Mouse (Mus musculus) gastrocnemius, adult 2 months (tissue): ENCODE measurements around the gene Rpl28. TPM values are rescaled to one million over a fixed set of nuclear protein-coding genes. Genes with fewer than 3 reads are reported as not detected.
"Not testable (repeated sequence)": the region's sequence is repeated elsewhere in the genome, so short reads cannot be mapped to it uniquely, and the experiment has no call there.

ENCODE experiments used
- DNase-seq: peaks from one replicate; pipeline ENCODE4 v3.0.0; 2022
- H3K27ac ChIP-seq: fragments of 200-600 bp; 2 replicates; pipeline ENCODE4 v1.8.1; 2022; ENCODE audit warnings: mild to moderate bottlenecking
- H3K4me3 ChIP-seq: fragments of 200-600 bp; 2 replicates; pipeline ENCODE4 v1.8.1; 2022; ENCODE audit warnings: mild to moderate bottlenecking, moderate library complexity
- CTCF ChIP-seq: fragments of 200-600 bp; IDR thresholded peaks from 2 replicates; pipeline ENCODE4 v1.8.1; 2022; ENCODE audit warnings: antibody characterized with exemption, mild to moderate bottlenecking, moderate library complexity
- intact Hi-C: fragments of 180-260 bp; cut with DNase I; formaldehyde crosslinking; loops from one replicate; pipeline ENCODE4 v1.15.1; 2025
- total RNA-seq, 2 experiments: library from RNA; stranded (reverse); gene quantifications; 2 replicates each; pipeline ENCODE4 v1.2.3; 2021

Gene Rpl28
- total RNA-seq, 2 experiments from 2014 or later = 483 to 569 TPM

- intact Hi-C loops = loop anchor here (1.0 kb wide), 1 partner anchor 49 kb away; the partner anchor contains the start of gene Kmt5c
- H3K27ac ChIP-seq = peak within 1 kb of the TSS; percentile 88
- peak within 1 kb of the TSS; percentile 86 for H3K4me3 ChIP-seq
- TF ChIP-seq CTCF = no peak
- DNase-seq = peak; percentile 89
Measured at GRCm38 (mm10) chr7:4789436-4789935, 3.2 kb upstream of the Rpl28 start, which contains the start of gene Tmem238. Gene Tmem238 (minus strand): TSS chr7:4789656.

DNA sequence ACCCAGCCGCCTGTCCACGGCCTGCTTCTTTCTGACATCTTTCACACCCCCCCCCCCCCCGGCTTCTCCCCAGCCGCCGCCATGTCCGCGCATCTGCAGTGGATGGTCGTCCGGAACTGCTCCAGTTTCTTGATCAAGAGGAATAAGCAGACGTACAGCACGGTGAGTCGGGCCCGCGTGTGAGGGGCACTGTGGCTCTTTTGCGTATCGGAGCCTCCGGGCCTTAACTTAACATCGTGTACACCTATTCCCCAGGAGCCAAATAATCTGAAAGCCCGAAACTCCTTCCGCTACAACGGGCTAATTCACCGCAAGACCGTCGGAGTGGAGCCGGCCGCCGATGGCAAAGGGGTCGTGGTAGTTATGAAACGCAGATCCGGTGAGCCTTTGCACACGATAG, 574 bp downstream of the Rpl28 start:
- Histone ChIP-seq H3K4me3 (peak overlapping the region; percentile 97), H3K27ac (peak overlapping the region; percentile 96)
- not testable (repeated sequence) for DNase-seq
- intact Hi-C loops = loop anchor here (2.0 to 10.0 kb wide), 2 partner anchors 20 to 138 kb away; partner anchors contain the start of genes Ppp6r1 and Ube2s

DNA sequence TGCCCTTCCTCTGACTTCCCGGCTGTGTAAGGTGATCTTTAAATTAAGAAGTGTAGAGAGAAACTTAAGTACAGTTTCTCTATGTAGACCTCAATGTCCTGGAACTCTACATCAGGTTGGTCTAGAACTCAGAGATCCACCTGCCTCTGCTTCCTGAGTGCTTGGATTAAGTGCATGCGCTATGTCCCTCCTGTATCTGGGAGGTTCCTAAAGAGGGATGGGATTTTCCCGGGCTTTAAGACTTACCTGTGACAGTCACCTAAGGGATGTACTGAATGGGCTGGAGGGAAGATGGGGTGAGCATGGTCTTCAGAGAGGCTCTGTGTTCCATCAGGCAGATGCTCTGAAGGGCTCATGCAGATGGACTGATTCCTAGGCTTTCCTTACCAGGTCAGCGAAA, 1.0 kb downstream of the Rpl28 start:
- H3K27ac ChIP-seq = peak overlapping the region; percentile 96
- intact Hi-C loops = loop anchor here (2.0 to 10.0 kb wide), 2 partner anchors 19 to 139 kb away; partner anchors contain the start of genes Ppp6r1 and Ube2s
- no peak for TF ChIP-seq CTCF
- peak overlapping the region; percentile 97 for H3K4me3 ChIP-seq
- no peak for DNase-seq

- DNase-seq = no peak
- no peak for TF ChIP-seq CTCF
- intact Hi-C loops = loop anchor here (5.0 to 10.0 kb wide), 2 partner anchors 140 to 172 kb away; partner anchors contain the start of gene Ppp6r1
- Histone ChIP-seq H3K27ac (no peak overlapping the region), H3K4me3 (0 out of 2 replicates have a peak overlapping the region, but pooled peaks have one; percentile 5)
Measured at GRCm38 (mm10) chr7:4794631-4795168, 2.0 kb downstream of the Rpl28 start.

GRCm38 (mm10) chr7:4795767-4796433, 3.2 kb downstream of the Rpl28 start:
- peak; percentile 76 for TF ChIP-seq CTCF
- DNase-seq = no peak
- Histone ChIP-seq H3K27ac (peak overlapping the region; percentile 38; the same call in 1 of the 2 replicates), H3K4me3 (no peak overlapping the region)
- intact Hi-C loops = loop anchor here (5.0 to 10.0 kb wide), 2 partner anchors 141 to 174 kb away; partner anchors contain the start of gene Ppp6r1

DNA sequence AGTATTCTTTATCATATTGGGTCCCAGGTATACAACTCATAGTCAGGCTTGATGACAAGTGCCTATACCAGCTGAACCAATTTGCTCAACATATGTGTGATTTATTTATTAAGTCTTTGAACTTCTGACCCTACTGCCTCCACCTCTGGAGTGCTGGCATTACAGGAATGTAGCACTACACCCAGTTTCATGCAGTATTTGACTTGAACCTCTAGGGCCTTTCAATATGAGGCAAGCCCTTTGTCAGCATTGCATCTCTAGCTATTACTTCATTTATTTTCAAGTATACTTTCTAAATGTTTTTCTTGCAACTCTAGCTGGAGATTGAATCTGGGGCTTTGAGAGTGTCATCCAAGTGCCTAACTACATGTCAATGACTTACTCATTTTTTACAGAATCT, 9.6 kb downstream of the Rpl28 start:
- intact Hi-C loops = no loop called here
- TF ChIP-seq CTCF = no peak
- DNase-seq = no peak
- H3K4me3 ChIP-seq = no peak overlapping the region
- H3K27ac ChIP-seq = no peak overlapping the region

GRCm38 (mm10) chr7:4806716-4807115, 14.0 kb downstream of the Rpl28 start:
- DNase-seq = no peak
- H3K27ac ChIP-seq = no peak overlapping the region
- TF ChIP-seq CTCF = peak; percentile 65
- no peak overlapping the region for H3K4me3 ChIP-seq
- intact Hi-C loops = loop anchor here (2.0 kb wide), 1 partner anchor 250 kb away; no protein-coding TSS in a partner anchor

- Histone ChIP-seq H3K4me3 (peak overlapping the region; percentile 98), H3K27ac (peak overlapping the region; percentile 100)
- not testable (repeated sequence) for DNase-seq
- intact Hi-C loops = loop anchor here (5.0 kb wide), 2 partner anchors 106 to 131 kb away; partner anchors contain the start of gene Zfp628
Measured at GRCm38 (mm10) chr7:4811131-4811530, 18.5 kb downstream of the Rpl28 start.

DNA sequence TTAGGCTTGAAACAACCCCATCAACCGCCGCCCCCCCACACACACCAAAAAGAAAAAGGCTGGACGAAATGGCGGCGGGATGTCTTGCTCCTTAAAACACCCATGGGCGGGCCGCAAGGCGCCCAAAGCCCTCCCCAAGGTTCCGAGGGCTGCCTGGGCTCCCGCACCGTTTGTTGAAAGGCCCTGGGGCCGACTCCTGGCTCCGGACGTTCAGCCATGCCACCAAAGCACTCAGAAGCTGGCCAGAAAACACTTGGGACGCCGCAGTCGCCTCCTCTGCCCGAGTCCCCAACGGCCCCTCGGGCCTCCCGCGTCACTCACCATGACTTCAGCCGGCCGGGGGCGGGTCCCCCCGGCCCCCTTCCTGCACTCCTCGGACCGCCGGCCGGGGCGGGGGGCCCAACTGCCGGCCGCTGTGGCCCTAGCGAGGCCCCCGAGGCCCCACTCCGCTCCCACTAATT, 19.2 kb downstream of the Rpl28 start:
- Histone ChIP-seq H3K27ac (peak overlapping the region; percentile 100), H3K4me3 (peak overlapping the region; percentile 98)
- TF ChIP-seq CTCF = no peak
- DNase-seq = peak; percentile 62
- intact Hi-C loops = loop anchor here (2.0 to 5.0 kb wide), 3 partner anchors 19 to 130 kb away; partner anchors contain the start of genes Rpl28 and Zfp628

DNA sequence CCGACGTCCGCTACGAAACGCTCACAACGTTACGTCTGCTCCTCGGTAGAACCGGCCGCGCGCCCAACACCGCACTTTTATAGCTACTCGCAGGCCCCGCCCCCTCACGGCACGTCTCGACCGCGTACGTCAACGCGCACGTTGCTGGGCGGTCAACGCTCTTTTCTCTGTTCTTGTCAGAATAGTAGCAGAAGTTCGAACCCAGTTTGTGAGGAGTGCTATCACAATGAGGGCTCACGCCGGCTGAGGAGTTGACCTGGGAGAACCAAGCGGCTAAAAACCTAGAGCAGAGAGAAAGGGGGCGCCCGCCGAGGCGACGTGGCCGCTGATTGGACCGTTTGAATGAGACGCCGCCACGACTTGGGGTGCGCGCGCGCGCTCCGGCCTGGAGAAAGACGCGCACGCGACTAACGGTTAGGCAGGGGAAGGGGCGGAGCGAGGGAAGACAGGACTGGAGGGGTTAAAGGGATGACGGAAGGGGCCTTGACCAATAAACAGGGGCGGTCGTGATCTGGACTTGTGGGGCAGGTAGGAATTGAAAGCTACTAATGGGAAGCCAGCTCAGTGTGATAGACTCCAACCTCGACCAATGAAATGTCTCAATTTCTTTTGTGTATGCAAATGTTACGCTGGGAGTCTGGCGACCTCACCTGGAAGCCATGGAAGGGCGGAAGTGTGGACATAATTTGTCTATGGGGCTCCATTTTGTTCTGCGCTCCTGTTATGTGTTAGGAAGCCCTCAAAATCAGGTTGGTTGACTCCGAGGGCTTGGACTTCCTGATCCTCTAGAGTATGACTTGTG, 19.8 kb downstream of the Rpl28 start, which contains the start of gene Ube2s:
TSS of gene Ube2s (minus strand) at position 288 of the 802 bp plus-strand sequence.
- intact Hi-C loops = loop anchor here (2.0 to 5.0 kb wide), 3 partner anchors 20 to 130 kb away; partner anchors contain the start of genes Rpl28 and Zfp628
- no peak for TF ChIP-seq CTCF
- peak; percentile 99 for DNase-seq
- H3K27ac ChIP-seq = peak within 1 kb of the TSS; percentile 100
- peak within 1 kb of the TSS; percentile 98 for H3K4me3 ChIP-seq

GRCm38 (mm10) chr7:4813105-4813791, 20.6 kb downstream of the Rpl28 start:
- H3K27ac ChIP-seq = peak overlapping the region; percentile 100
- peak overlapping the region; percentile 98 for H3K4me3 ChIP-seq
- TF ChIP-seq CTCF = no peak
- intact Hi-C loops = loop anchor here (2.0 to 5.0 kb wide), 3 partner anchors 20 to 129 kb away; partner anchors contain the start of genes Rpl28 and Zfp628
- no peak for DNase-seq
